Mouse (Mus musculus): Measurements from ENCODE around the gene Lcn5.

GRCm38 (mm10) chr2:25657652-25658051, at the start of gene Lcn5:
- TF ChIP-seq TAL1 (conservative IDR thresholded peaks at IDR 0.05; ENCODE audit: low read depth, low read length), result no peak
- TF ChIP-seq CTCF (IDR thresholded peaks at IDR 0.05; ENCODE audit: low read depth, low read length), result no peak
- no peak for TF ChIP-seq GATA2 (IDR thresholded peaks at IDR 0.05; ENCODE audit: borderline replicate concordance, low read depth, low read length)
- no peak for TF ChIP-seq GATA1 (IDR thresholded peaks at IDR 0.05; ENCODE audit: borderline replicate concordance, low read length)
- no peak for TF ChIP-seq POLR2AphosphoS5 (IDR thresholded peaks at IDR 0.05; ENCODE audit: insufficient replicate concordance, low read depth, low read length)
